Mouse (Mus musculus) testis, postnatal 10 days (tissue): ENCODE results near the gene Rpl13a.
"Not testable (repeated sequence)": the region's sequence is repeated elsewhere in the genome, so short reads cannot be mapped to it uniquely, and the experiment has no call there.

Experiments
- DNase-seq: peaks from one replicate; pipeline ENCODE4 v3.0.0; 2021; ENCODE audit warnings: low spot score

Rpl13a gene

DNA sequence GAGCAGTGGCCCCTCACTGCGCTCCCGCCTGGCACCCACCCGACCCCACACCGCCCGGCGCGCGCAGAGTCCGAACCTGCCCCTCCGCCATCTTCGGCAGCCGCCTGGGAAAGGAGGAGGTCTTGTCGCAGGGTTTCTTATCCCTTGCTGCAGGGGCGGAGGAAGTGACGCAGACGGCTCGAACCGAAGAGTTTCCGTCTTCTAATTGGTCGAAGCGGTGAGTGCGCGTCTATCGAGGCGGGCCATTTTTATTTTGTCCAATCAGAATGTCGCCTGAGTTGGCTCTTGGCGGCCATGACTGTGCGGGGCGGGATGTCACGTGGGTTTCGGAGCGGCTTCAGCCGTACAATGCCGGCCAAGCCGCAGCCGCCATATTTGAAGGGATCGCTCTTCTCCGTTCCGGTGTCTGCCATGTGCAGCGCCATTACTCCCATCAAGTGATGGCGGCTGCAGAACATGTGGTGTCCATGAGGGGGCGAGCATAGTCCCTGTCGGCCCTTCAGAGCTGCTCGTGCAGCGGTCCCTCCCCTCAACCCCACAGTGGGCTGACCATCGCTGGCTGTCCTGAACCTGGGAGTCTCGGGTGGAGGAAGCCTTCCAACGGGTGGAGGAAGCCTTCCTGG, at the start of gene Rpl13a:
Gene Rpl13a, minus strand, starts transcription at position 138 of the 623 bp plus-strand sequence.
- DNase-seq, result peak; percentile 97

DNA sequence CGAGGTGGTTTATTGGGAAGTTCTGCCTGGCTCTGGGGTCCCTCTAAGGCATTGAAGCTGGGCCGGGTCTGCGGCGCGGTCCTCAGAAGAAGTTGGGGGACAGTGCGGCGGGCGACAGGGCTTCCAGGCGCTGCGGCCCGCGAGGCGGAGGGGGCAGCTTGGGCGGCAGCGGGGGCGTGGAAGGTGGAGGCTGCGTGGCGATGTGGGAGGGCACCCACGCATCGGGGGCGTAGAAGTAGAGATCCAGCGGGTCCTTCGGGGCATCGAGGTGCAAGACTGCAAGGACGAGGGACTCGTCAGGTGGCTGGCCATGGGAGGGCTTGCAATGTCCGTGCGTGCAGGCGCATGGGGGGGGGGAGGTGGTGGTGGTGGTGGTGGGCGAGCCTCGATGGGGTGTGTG, 47.8 kb upstream of the Rpl13a start:
- no peak for DNase-seq

DNA sequence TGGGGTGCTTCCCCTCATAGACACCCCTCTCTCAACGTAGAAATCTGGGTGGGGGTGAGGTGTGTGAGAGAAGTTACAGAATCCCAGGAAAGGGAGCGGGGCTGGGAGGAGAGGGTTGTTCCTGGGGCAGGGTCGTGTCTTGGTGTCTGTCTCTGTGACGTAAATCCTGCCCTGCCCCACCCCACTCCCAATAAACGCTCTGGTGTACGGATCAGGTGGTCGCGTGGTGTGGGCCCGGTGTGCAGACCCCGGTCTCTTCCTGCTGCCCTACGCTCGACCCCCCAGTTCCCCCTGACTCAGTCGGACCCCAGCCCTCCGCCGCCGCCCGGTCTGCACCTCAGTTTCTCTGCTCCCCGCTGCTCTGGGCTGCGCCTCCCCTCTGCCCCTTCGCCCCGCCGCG, 47.4 kb upstream of the Rpl13a start:
- no peak for DNase-seq

DNA sequence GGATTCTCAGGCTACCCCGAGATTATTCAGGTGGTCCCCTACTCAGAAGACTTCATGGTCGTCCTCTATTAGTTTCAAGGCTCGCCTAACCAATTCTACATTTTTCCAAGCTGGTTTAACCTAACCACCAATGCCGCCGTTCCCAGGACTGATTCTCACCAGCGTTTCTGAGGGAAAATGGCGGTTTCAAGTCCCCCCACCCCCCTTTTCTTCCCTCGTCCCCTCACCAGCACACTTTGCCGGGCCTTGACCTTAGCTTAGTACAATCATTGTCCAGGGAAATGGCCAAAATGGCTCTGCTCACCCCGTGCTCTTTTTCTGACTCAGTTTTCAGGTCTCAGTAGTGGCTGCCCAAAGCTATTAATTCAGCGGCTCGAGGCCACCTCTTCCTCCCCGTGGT, 46.8 kb upstream of the Rpl13a start:
- no peak for DNase-seq

DNA sequence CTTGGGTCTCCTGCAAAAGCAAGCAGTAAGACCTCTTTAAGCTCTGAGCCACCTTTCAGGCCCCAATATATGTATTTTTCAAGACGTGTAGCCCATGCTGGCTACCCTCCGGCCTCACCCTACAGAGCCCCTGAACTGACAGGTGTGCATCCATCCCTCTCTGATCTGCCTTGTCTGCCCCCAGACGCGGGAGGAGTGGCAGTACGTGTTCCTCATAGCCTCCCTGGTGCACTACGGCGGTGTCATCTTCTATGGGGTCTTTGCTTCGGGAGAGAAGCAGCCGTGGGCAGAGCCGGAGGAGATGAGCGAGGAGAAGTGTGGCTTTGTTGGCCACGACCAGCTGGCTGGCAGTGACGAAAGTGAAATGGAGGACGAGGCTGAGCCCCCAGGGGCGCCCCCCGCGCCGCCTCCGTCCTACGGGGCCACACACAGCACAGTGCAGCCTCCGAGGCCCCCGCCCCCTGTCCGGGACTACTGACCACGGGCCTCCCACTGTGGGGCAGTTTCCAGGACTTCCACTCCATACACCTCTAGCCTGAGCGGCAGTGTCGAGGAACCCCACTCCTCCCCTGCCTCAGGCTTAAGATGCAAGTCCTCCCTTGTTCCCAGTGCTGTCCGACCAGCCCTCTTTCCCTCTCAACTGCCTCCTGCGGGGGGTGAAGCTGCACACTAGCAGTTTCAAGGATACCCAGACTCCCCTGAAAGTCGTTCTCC, 46.2 kb upstream of the Rpl13a start:
- DNase-seq, result no peak

DNA sequence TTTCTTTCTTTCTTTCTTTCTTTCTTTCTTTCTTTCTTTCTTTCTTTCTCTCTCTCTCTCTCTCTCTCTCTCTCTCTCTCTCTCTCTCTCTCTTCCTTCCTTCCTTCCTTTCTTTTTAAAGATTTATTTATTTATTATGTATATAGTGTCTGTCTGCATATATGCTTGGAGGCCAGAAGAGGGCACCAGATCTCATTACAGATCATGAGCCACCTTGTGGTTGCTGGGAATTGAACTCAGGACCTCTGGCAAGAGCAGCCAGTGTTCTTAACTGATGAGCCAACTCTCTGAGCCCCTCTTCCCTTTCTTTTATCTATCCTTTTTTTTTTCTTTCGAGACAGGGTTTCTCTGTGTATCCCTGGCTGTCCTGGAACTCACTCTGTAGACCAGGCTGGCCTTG, 45.2 kb upstream of the Rpl13a start:
- DNase-seq, result not testable (repeated sequence)

DNA sequence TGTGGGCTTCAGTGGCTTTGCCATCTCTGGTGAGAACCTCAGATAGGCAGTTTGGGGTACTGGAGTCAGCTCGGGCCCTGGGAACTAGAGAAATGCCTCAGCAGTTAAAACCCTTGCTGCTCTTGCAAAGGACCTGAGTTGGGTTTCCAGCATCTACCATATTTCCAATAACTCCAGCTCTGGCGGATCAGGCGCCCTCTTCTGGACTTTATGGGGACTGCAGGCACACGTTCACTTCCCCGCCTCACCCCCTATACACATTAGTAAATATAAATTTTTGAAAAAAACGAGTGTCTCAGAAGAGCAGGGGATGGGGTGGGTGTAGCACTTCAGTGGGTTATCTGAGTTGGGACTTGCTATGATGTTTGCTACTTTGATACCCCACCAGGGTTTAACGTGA, 44.4 kb upstream of the Rpl13a start:
- DNase-seq, result peak; percentile 66

DNA sequence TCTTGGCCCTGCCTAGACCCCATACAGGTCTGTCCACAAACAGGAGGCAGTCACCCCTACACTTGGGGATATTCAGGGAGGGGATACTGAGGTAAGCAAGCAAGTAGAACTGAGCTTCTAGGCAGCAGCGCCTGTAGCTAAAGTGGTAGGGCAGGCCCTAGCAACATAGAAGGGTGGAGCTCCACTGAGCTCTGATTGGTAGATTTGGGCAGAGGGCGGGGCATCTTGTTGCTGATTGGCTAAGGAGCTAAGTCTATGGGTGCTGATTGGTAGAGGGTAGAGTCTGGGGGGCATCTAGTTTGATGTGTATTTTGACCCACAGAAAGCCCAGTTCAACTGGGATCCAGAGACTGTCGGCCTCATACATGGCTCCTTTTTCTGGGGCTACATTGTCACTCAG, 40.9 kb upstream of the Rpl13a start:
- no peak for DNase-seq

DNA sequence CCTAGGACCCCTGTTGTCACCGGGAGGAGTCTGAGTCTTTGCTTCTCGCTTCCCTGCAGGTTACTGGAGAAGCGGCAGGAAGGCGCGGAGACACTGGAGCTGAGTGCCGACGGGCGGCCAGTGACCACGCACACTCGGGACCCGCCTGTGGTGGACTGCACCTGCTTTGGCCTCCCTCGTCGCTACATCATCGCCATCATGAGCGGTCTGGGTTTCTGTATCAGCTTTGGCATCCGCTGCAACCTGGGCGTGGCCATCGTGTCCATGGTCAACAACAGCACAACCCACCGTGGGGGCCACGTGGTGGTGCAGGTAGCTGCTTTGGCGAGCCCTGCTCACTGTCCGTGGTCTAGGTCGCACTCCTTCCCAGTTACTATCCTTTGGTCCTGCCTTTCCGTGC, 40.1 kb upstream of the Rpl13a start:
- no peak for DNase-seq

DNA sequence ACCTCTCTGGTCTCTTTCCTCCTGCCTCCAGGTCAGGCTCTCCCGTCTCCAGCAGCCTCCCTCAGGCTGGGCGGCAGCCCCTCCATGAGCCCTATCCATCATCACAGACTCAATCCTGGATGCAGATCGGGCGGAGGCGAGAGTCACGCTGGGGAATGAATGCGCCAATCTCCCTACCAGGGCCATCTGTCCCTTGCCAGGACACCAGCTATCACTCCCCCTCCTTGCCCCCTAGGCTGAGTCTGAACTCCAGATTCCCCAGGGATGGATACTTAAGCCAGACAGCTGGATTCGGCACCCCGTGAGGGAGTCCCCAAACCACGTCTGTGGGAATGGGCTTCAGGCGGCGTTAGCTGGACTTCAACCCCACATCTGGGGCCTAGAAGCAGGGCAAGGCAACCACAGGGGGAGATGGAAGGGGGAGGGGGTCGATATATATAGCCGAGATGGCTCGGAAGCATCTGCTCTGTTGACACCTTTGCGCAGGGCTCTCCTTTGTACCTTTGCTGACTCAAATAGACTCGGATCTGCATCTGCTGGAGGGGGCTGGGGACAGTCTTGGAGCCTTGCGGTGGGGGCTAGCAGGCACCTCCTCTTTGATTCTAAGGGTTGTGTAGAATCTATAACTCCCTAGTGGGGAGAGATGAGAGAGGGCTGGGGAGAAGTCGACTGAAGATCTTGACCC, 39.3 kb upstream of the Rpl13a start:
- no peak for DNase-seq

DNA sequence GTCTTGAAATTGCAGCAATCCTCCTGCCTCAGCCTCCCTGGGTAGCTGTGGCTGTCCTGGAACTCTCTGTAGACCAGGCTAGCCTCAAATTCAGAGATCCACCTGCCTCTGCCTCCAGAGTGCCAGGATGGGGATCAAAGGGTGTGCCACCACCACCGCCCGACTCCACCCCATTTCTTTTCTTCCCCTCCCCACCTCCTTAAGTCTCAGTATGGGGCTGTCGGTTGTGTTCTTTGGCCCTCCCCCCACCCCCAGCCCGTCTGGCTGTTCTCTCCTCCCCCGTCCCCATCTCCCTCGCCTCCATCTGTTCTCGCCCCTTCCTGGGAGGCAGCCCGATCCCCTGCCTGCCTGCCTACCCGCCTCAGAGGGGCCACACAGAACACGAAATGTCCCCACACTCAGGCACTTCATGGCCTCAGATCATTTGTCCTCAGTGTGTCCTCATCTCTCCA, 38.4 kb upstream of the Rpl13a start:
- DNase-seq, result no peak

DNA sequence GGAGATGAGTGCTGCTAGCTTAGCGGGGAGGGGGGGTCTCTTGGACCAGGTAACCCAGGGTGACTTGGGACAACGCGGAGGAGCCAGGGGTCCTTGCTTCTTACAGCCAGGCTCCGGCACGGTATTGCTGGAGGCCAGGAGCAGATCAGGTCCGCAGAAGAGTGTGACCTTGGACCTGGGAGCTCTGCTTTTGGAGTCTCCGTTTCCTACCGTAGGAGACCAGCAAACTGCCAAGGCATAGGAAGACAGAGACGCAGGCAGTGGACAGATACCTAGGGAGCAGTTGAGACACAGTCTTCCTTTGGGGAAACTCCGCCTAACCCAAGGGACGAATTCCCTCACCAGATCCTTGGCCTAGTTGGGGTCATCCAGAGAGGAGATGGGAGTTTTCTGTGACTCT, 37.1 kb upstream of the Rpl13a start:
- DNase-seq, result no peak

DNA sequence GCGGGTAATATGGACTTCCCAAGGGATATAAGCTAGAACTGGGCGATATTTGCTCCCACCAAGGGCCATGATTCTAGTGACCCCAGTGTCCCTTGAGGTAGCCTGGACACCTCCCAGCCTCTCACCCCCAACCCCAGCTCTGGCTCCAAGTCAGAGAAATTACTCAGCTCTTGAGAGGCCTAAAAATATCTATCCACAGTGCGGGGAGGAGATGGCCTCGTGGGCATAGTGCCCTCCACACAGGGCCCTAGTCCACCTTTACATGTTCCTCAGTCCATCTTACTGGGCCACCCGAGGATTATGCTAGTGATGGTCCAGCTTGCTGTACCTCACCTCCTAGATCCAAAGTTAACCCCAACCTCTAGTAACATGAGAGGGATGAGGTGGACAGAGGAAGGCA, 36.3 kb upstream of the Rpl13a start:
- no peak for DNase-seq

DNA sequence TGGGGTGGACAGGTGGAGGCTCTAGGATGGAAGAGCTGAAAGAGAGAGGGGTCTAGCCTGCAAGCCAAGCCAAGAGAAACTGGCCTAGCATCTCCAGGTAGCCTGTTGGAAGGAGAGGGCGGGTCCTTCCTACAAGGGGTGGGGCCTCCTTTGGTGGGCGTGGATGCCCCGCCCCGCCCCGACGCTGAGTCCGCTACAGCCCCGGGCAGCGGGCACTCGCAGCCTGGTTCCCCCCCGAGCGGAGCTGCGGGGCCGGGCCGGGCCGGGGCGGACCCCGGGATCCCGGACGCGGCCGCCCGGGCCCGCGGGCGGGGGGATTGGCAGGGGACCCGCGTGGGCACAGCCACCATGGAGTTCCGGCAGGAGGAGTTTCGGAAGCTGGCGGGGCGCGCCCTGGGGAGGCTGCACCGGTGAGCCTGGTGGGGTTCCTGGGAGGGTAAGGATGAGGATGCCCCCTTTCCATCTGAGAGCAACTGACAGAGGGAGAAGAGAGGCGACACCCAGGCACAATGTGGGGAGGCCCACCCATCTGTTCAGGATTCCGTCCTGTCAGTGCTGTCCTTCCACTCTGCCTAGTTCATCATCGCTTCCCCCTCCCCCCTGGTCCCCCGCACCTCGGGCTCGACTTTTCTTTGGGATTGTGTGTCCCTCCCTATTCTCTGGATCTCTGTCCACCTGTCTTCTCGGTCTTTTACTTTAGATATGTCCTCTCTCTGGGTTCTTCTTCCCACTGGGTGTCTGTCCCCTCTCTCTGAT, 35.4 kb upstream of the Rpl13a start, which contains the start of gene Slc17a7:
Gene Slc17a7, plus strand, starts transcription at position 215 of the 756 bp plus-strand sequence.
- no peak for DNase-seq

DNA sequence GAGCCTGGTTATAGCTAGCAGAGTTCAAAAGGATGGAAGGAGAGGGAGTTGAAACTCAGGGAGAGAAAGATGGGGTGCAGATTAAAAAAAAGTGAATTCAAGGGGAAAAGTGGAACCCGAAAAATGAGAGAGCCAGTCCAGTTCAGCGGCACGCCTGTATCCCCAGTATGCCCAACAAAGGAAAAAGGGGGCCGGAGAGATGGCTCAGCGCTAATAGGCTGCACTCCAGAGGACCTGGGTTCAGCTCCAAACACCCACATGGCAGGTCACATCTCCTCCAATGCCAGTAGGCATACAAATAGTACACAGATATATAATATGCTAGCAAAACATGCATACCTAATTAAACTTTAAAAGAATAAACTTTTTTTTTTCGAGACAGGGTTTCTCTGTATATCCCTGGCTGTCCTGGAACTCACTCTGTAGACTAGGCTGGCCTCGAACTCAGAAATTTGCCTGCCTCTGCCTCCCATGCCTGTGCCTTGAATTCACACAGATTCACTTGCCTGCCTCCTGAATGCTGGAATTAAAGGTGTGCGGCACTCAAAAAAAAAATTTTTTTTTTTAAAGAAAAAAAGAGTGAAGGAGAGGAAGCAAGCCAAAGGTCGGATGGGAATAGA, 34.5 kb upstream of the Rpl13a start:
- no peak for DNase-seq

DNA sequence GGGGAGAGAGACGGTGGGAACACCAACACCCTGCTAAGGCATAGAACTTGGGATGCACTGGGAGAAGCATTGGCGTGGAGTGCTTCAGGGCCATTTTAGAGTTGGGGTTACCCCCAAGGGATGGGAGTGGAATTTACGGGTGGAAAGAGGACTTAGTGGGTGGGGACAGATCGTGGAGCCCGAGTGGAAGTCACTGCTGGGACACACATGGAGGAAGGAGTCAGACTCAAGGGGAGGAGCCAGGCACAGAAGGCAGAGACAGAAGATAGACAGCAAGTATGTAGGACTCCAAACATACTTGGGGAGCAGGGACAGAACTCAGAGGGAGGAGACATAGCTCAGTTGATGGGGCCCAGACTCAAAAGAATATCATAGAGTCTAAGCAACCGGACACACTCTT, 34.0 kb upstream of the Rpl13a start:
- DNase-seq, result no peak

DNA sequence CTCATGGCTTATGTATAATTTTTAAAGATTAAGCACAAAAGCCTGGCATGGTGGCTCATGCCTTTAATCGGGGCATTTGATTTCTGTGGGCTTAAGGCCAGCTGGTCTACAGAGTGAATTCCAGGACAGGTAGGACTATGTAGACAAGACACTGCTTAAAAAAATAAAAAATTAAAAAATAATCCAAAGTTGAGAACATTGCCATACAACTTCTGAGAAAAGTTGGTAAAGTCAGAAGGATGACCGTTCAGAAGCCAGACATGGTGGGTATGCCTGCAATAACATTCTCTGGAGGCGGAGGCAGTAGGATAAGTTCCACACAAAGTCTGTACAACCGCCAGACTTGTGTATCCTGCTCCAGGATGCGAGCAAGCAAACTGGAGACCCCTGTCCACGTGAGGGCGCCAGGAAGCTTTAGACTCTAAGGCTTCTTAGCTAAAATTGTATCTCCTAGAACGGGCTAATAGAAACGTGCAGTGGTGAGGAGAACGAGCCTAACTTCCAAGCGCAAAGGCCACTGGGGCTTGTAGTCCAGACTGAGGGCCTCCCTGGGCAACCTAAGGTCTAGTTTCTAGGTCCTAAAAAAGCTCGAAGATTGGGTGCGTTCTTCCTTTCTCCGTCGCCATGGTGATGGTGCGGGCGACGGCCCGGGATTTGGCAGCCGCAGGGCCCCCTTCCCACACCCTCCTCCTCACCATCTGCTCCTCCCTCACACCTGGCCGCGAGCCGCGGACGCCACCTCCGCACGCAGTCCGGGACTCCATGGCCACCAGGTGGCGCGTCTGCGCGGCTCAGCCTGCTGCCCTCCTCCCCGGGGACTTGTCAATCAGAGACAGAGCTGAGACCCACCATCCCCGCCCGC, 33.3 kb upstream of the Rpl13a start:
- DNase-seq, result peak; percentile 97

DNA sequence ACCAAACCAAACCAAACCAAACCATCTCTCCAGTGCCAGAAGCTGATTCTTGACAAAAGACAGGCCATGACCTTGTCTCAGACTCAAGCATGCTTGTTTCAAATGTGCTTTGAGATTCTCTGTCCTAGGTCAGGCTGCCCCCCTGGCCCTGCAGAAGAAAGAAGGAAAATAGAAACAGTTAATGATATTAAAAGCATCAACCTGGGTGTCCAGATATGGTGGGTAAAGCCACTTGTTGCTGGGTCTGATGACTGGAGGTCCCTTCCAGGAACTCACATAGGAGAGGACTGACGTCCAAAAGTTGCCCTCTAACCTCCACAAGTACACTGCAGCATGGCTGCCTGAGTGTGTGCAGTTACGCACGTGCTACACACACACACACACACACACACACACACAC, 32.3 kb upstream of the Rpl13a start:
- no peak for DNase-seq

DNA sequence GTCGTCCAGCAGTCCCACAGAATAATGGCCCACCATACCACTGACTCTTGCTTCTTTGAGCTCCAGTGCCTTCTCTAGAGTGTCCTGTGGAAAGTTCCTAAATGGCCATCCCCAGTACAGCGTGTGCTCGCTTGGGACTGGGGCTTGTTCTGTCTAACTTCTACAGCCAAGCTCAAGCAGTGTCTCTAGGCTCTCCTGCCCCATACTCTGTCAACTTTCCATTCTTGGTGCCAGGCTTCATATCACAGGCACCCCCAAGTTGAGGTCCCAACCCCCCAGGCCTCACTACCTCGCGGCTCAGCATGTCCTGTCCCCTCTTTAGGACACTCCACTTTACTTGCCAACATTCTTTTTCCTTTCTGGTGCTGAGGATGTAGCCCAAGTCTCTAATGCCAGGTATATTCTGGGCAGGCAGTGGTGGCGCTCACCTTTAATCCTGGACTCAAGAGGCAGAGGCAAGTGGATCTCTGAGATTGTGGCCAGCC, 31.8 kb upstream of the Rpl13a start:
- DNase-seq, result no peak

DNA sequence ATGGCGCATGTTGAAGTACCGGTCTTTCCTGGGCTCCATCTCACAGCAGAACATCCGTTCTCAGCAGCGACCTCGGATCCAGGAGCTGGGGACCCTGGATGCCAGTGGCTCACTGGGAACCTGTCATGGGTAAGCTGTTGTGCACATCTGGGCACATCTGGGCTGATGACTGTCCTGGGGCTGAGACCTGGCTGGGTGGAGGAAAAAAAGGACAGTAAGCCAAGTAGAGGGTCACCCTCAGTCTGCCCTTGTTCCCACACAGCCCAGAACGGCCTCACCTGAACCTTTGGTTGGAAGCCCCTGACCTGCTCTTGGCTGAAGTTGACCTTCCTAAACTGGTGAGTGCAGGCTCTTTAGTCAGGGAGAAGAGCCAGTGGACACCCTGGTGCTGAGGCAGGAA, 30.4 kb upstream of the Rpl13a start:
- no peak for DNase-seq

DNA sequence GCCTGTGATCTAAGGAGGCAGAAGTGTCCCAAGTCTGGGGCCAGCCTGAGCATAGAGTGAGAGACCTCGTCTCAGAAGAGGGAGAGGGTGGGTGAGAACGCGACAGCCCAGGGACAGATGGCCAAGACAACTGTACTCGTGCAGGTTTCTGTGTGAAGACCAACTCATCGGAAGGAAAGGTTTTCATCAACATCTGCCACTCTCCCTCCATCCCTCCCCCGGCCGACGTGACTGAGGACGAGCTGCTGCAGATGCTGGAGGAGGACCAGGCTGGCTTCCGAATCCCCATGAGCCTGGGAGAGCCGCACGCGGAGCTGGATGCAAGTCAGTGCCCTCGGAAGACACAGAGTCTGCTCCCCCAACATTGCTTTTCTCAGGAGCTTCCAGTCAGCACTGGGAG, 28.9 kb upstream of the Rpl13a start:
- no peak for DNase-seq
